Mouse (Mus musculus) gastrocnemius, postnatal 14 days (tissue): Measurements from ENCODE around the gene Zfp280c. TPM values are rescaled to one million over a fixed set of nuclear protein-coding genes. Genes with fewer than 3 reads are reported as not detected.

Experiments
- DNase-seq: peaks from one replicate; pipeline ENCODE4 v3.0.0; 2021; ENCODE audit warnings: mixed read lengths
- intact Hi-C: fragments of 180-260 bp; cut with DNase I; formaldehyde crosslinking; loops from one replicate; pipeline ENCODE4 v1.15.1; 2025; ENCODE audit warnings: low total_unique reads
- microRNA-seq, 2 experiments: library from miRNA; unstranded; fragments of <30 nt; microRNA quantifications; one replicate each; pipeline ENCODE4 v1.2.0; 2021
- total RNA-seq, 2 experiments: library from RNA; stranded (reverse); gene quantifications; 2 replicates each; pipeline ENCODE4 v1.2.3; 2021

Zfp280c gene
- total RNA-seq, 2 experiments from 2014 or later = 6.6 to 6.7 TPM

GRCm38 (mm10) chrX:48513166-48513807, 81.0 kb downstream of the Zfp280c start, which contains the start of gene Aifm1:
Gene Aifm1 (minus strand): TSS chrX:48513563.
- intact Hi-C loops = no loop called here
- peak; percentile 94 for DNase-seq

- no peak for DNase-seq
Observed at GRCm38 (mm10) chrX:48493763-48494162, 100.5 kb downstream of the Zfp280c start.

More at GRCm38 (mm10) chrX:48493763-48494162, 100.5 kb downstream of the Zfp280c start:
- intact Hi-C loops = no loop called here

Small RNA genes lying within 50 kb of the gene (microRNA-seq; reads per million reads assigned to microRNA genes)
- 0 reads per million in 2 experiments for gene Gm27828

Other genes starting within 250 kb of the Zfp280c start
- 1 to 10 TPM; 3.9 to 4.7 TPM for gene Elf4, start 131.4 kb downstream of the Zfp280c start, total RNA-seq
- 10 to 100 TPM; 46.3 to 53.6 TPM for gene Aifm1, start 80.9 kb downstream of the Zfp280c start, total RNA-seq
- under 1 TPM in 1 of 2 experiments, not detected in 1; 0.53 TPM for gene Rab33a, start 75.2 kb downstream of the Zfp280c start, total RNA-seq
- gene Slc25a14, start 28.9 kb upstream of the Zfp280c start, total RNA-seq = 1 to 10 TPM; 1.7 TPM
- not detected for gene Gpr119, start 80.0 kb upstream of the Zfp280c start, total RNA-seq
- gene Rbmx2, start 100.5 kb upstream of the Zfp280c start, total RNA-seq = 1 to 10 TPM; 1.3 to 1.6 TPM